Mouse (Mus musculus): ENCODE measurements around the gene 4632433K11Rik. TPM values are rescaled to one million over a fixed set of nuclear protein-coding genes. Genes with fewer than 3 reads are reported as not detected.
"Not testable (repeated sequence)": the region's sequence is repeated elsewhere in the genome, so short reads cannot be mapped to it uniquely, and the experiment has no call there.

4632433K11Rik gene
- polyA plus RNA-seq, 1 experiment = not detected

GRCm38 (mm10) chr7:5008229-5008628 is 25.7 kb upstream of the 4632433K11Rik start:
- Histone ChIP-seq H3K4me1 (ENCODE audit: control insufficient read depth, insufficient read depth, low read length) (no peaks in the 10 kb centered on the region), H3K27ac (ENCODE audit: insufficient read depth, low read length) (no peak overlapping the region), H3K4me3 (ENCODE audit: insufficient read depth, low read length) (no peak overlapping the region)
- TF ChIP-seq POLR2A (IDR thresholded peaks at IDR 0.05; ENCODE audit: extremely low read depth, insufficient read depth, low read length) (no peak), CTCF (IDR thresholded peaks at IDR 0.05; ENCODE audit: extremely low read depth, insufficient read depth, low read length) (no peak)

GRCm38 (mm10) chr7:5012681-5013513 is 21.0 kb upstream of the 4632433K11Rik start:
- Histone ChIP-seq H3K4me3 (ENCODE audit: insufficient read depth, low read length) (no peak overlapping the region), H3K4me1 (ENCODE audit: control insufficient read depth, insufficient read depth, low read length) (no peaks in the 10 kb centered on the region), H3K27ac (ENCODE audit: insufficient read depth, low read length) (no peak overlapping the region)
- TF ChIP-seq POLR2A (IDR thresholded peaks at IDR 0.05; ENCODE audit: extremely low read depth, insufficient read depth, low read length) (no peak), CTCF (IDR thresholded peaks at IDR 0.05; ENCODE audit: extremely low read depth, insufficient read depth, low read length) (no peak)

GRCm38 (mm10) chr7:5014251-5015117 is 19.4 kb upstream of the 4632433K11Rik start, which contains the start of the genes Zfp524 and Fiz1:
Zfp524 (plus strand) TSS chr7:5014415.
Fiz1 (minus strand) TSS chr7:5014697.
- Histone ChIP-seq H3K4me3 (ENCODE audit: insufficient read depth, low read length) (peak within 1 kb of the TSS; percentile 39), H3K27ac (ENCODE audit: insufficient read depth, low read length) (peak within 1 kb of the TSS; percentile 99), H3K4me1 (ENCODE audit: control insufficient read depth, insufficient read depth, low read length) (no peaks in the 10 kb centered on the region)
- 0 out of 2 replicates have a peak, but pooled peaks have one; percentile 41 for TF ChIP-seq POLR2A (IDR thresholded peaks at IDR 0.05; ENCODE audit: extremely low read depth, insufficient read depth, low read length)
- TF ChIP-seq CTCF (IDR thresholded peaks at IDR 0.05; ENCODE audit: extremely low read depth, insufficient read depth, low read length) = no peak

GRCm38 (mm10) chr7:5015118-5016001 is 18.6 kb upstream of the 4632433K11Rik start, which contains the start of gene Gm44973:
Gm44973 (plus strand) TSS chr7:5015496.
- TF ChIP-seq CTCF (IDR thresholded peaks at IDR 0.05; ENCODE audit: extremely low read depth, insufficient read depth, low read length) (no peak), POLR2A (IDR thresholded peaks at IDR 0.05; ENCODE audit: extremely low read depth, insufficient read depth, low read length) (0 out of 2 replicates have a peak, but pooled peaks have one; percentile 4)
- peak within 1 kb of the TSS; percentile 39 for H3K4me3 ChIP-seq (ENCODE audit: insufficient read depth, low read length)
- H3K4me1 ChIP-seq (ENCODE audit: control insufficient read depth, insufficient read depth, low read length) = no peaks in the 10 kb centered on the region
- peak within 1 kb of the TSS; percentile 99 for H3K27ac ChIP-seq (ENCODE audit: insufficient read depth, low read length)

- peak overlapping the region; percentile 39 for H3K4me3 ChIP-seq (ENCODE audit: insufficient read depth, low read length)
- peak overlapping the region; percentile 53 for H3K27ac ChIP-seq (ENCODE audit: insufficient read depth, low read length)
- H3K4me1 ChIP-seq (ENCODE audit: control insufficient read depth, insufficient read depth, low read length) = no peaks in the 10 kb centered on the region
- TF ChIP-seq POLR2A (IDR thresholded peaks at IDR 0.05; ENCODE audit: extremely low read depth, insufficient read depth, low read length) (no peak), CTCF (IDR thresholded peaks at IDR 0.05; ENCODE audit: extremely low read depth, insufficient read depth, low read length) (no peak)
These were observed 17.9 kb upstream of the 4632433K11Rik start for GRCm38 (mm10) chr7:5016057-5016456.

- H3K27ac ChIP-seq (ENCODE audit: insufficient read depth, low read length) = no peak overlapping the region
- TF ChIP-seq CTCF (IDR thresholded peaks at IDR 0.05; ENCODE audit: extremely low read depth, insufficient read depth, low read length) (no peak), POLR2A (IDR thresholded peaks at IDR 0.05; ENCODE audit: extremely low read depth, insufficient read depth, low read length) (no peak)
- H3K4me3 ChIP-seq (ENCODE audit: insufficient read depth, low read length) = no peak overlapping the region
- H3K4me1 ChIP-seq (ENCODE audit: control insufficient read depth, insufficient read depth, low read length) = no peaks in the 10 kb centered on the region
These were observed 17.0 kb upstream of the 4632433K11Rik start for GRCm38 (mm10) chr7:5016920-5017319.

- Histone ChIP-seq H3K27ac (ENCODE audit: insufficient read depth, low read length) (no peak overlapping the region), H3K4me1 (ENCODE audit: control insufficient read depth, insufficient read depth, low read length) (no peaks in the 10 kb centered on the region), H3K4me3 (ENCODE audit: insufficient read depth, low read length) (no peak overlapping the region)
- TF ChIP-seq POLR2A (IDR thresholded peaks at IDR 0.05; ENCODE audit: extremely low read depth, insufficient read depth, low read length) (no peak), CTCF (IDR thresholded peaks at IDR 0.05; ENCODE audit: extremely low read depth, insufficient read depth, low read length) (no peak)
These were observed 16.6 kb upstream of the 4632433K11Rik start for GRCm38 (mm10) chr7:5017352-5017751.

- Histone ChIP-seq H3K4me3 (ENCODE audit: insufficient read depth, low read length) (no peak overlapping the region), H3K27ac (ENCODE audit: insufficient read depth, low read length) (no peak overlapping the region), H3K4me1 (ENCODE audit: control insufficient read depth, insufficient read depth, low read length) (no peaks in the 10 kb centered on the region; the same call in 1 of the 2 replicates)
- no peak for TF ChIP-seq POLR2A (IDR thresholded peaks at IDR 0.05; ENCODE audit: extremely low read depth, insufficient read depth, low read length)
- TF ChIP-seq CTCF (IDR thresholded peaks at IDR 0.05; ENCODE audit: extremely low read depth, insufficient read depth, low read length) = no peak
These were observed 16.0 kb upstream of the 4632433K11Rik start for GRCm38 (mm10) chr7:5017931-5018330.

- H3K4me1 ChIP-seq (ENCODE audit: control insufficient read depth, insufficient read depth, low read length); H3K27ac ChIP-seq (ENCODE audit: insufficient read depth, low read length): not testable (repeated sequence)
- peak overlapping the region; percentile 39; the same call in 1 of the 2 replicates for H3K4me3 ChIP-seq (ENCODE audit: insufficient read depth, low read length)
These were observed 14.3 kb upstream of the 4632433K11Rik start for GRCm38 (mm10) chr7:5019576-5019975.
